Mouse (Mus musculus): ENCODE results near the gene Vcl.

Vcl gene

DNA sequence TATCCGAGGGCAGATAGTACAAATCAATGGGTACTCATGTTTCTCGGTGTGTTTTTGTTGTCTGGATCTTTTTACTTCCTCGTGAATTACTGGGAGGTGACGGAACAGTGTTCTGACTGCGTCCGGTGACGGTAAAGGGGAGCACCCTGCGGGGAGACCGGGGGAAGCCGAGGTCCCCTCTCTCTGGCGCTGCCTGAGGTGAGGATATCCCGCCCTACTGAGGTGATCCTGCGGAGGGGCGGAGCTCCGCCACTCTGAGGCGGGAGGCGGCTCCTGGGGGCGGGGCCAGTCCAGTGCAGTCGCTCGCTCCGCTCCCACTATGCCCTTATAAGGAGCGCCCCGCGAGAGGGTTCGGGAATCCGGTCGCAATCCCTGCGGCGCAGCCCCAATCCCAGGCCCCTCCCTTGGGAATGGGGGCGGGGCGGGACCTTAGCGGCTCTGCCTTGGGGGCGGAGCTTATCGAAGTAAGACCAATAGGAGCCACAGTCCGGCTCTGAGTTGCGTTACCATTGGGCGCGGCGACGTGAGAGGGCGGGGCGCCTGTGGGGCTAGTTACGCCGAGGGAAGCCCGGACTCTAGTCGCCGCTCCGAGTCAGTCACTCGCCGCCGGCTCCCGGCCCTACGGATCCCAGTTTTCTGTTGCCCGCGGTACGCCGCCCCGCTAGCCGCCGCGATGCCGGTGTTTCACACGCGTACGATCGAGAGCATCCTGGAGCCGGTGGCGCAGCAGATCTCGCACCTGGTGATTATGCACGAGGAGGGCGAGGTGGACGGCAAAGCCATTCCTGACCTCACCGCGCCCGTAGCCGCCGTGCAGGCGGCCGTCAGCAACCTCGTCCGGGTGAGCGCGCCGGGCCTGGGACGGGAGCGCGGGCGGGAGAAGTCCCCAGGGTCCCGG lies at the start of gene Vcl:
TSS of gene Vcl (plus strand) at position 551 of the 898 bp plus-strand sequence.
- peak; percentile 100 for DNase-seq (ENCODE audit: low read depth, low spot score)

- no peak for DNase-seq (ENCODE audit: low read depth, low spot score)
Measured at GRCm38 (mm10) chr14:20884691-20885090, 44.5 kb upstream of the Vcl start.

DNA sequence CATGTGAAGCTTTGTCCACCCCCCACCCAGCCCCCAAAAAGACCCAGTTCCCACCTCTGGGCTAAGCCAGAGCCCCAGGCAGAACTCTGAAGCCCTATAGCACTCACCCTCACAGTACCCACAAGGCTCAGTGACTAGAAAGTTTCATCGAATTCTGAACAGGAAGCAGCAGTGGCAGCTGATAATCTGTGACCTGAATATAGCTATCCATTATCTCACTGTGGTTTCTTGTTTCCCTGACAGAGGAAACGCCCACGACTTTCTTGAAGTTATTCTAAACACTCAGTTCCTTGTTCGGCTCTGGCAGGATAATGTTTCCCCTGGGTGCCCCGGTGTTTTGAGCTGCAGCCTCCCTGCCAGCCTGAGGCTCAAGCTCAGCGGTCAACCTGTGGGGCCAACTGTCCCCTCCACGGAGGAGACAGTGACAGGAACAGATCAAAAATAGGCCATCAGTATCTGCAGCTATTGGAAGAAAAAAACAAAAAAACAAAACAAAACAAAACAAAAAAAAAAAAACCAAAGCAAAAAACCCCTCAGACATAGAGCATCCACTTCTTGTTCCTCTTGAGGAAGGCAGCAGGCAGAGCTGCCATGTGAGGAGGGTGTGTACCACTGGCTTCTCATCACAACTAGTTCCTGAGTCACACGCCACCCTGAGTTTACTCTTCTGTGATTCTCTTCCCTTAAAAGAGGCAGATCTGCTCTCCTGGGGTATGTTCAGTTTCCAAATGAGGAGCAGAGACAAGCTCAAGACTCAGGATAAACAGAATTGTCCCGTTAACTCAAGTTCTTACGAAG lies 43.9 kb upstream of the Vcl start:
- peak; percentile 62 for DNase-seq (ENCODE audit: low read depth, low spot score)

GRCm38 (mm10) chr14:20886266-20886665 lies 42.9 kb upstream of the Vcl start:
- DNase-seq (ENCODE audit: low read depth, low spot score) = peak; percentile 37

DNA sequence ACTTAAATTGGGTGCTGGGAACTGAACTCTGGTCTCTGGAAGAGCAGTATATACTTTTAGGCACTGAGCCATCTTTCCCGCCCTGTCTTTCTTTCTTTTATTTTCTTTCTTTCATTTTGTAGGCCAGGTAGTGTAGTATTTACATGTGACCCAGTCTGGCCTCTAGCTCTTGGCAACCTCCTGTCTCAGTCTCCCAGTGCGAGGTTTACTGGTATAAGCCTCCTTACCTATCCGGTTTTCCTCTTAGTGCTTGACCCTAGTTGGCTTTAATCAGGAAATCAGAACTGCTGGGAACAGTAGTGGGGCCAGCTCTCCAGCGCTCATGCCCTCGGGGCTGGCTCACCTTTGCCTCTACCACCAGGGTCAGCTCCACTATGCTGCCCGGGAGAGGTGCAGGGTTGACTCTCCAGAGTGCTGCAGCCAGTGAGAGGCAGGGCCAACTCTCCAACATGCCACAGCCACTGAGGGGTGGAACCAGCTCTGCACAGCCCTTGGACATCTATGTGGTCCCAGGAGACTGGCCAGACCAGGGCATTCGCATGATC lies 41.6 kb upstream of the Vcl start:
- DNase-seq (ENCODE audit: low read depth, low spot score) = no peak

DNA sequence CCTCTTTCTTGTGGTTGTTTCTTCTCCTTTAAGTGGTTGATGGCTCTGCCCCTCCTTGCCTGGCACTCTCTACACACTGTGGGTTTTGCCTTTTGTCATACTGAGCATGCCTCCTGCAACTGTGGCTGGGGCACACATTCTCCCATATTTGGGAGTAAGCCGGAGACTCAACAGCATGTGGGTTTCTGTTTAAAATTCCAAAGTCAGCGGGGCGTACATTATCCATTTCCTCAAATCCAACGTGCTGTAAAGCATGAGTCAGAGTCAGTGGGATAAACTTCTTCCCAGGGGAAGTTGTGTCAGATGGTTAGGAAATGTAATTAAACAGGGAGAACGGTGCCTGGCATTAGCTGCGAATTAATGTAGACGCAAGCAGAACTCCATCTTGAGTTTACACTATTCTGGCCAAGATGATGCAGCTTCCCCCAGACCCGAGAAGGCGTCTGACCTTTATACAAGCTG lies 37.2 kb upstream of the Vcl start:
- DNase-seq (ENCODE audit: low read depth, low spot score) = peak; percentile 81

DNA sequence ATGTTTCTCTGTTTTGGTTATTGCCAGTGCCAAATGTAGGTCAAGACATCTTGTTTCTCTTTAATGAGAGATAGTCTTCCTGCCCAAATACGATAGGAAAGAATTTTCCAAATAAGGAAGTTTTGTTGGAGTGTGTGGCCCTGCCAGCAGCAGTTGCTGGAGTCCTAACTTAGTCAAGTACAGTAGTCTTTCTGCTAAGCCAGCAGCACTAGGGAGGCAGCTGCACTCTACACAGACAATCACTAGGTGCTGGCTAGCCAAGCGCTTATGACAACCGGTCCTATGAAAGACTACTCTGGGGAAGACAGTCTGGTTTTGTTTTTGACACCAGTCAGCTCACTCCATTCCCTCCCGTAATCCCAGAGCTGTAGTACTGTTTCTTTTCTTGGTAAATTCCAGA lies 35.4 kb upstream of the Vcl start:
- no peak for DNase-seq (ENCODE audit: low read depth, low spot score)

DNA sequence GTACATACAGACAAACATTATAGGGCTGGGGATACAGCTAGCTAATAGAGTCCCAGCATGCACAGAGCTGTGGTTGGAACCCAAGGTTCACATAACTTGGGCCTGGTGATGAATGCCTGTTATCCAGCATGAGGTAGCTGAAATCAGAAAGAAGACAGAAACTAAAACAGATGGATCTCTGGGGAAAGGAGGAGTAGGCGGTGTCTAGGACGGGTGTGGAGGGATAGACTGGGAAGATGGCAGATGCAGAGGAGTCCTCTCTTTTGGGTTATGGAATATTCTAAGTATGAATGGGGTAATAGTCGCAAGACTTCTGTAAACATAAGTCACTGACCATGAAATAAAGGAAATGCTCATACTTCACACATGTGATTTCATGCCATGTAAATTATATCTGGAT lies 27.9 kb upstream of the Vcl start:
- DNase-seq (ENCODE audit: low read depth, low spot score) = no peak

DNA sequence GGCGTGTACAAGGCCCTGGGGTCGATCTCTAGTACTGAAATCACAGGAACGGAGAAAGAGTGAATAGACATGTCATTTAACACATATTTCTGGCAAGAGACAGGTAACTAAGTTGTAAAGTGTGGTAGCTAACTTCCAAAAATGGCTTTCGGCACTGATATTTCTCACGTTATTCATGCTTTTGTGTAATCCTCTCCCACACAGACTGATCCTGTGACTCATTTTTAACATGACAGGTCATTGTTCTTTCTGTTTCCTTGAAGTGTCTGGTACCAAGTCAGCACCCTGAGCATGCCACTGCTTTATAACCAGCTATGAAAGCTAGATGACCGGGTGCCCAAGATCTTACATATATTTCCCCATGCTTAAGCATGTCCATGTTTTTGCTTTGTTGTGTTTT lies 26.1 kb upstream of the Vcl start:
- no peak for DNase-seq (ENCODE audit: low read depth, low spot score)

DNA sequence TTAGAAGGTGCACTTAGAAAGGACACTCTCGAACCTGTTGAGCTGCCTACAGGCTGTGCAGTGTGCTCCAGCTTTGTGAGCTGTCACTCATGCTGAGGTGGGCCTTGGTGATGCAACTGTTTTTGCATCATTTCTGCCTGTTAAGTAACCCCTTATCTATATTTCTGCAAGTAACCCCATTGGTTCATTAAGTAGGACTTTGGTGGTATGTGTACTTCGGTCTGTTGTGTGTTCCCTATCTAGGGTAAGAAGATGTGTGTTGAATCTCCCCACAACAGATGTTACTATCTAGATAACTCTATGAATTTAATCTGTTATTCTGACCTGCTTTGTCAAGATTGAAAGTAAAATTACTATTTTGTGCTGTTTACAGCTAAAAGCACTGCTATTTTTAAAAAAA lies 17.4 kb upstream of the Vcl start:
- no peak for DNase-seq (ENCODE audit: low read depth, low spot score)

DNA sequence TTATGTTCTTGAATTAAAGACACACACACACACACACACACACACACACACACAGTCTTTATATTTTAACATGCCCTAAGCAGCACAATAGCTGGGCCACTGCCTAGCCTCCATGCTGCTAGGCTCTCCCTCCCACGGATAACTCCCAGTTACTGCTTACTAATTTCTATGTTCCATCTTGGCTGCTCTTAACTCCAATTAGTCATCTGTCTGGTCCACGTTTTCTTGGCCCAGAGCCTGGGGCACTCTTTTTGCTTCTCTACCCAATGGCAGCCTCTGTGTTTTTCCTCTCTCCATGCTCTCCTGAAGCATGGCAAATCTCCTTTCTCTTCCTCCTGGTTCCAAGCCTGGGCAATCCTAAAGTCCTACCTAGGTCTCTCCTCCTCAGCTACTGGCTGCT lies 14.8 kb upstream of the Vcl start:
- no peak for DNase-seq (ENCODE audit: low read depth, low spot score)

GRCm38 (mm10) chr14:20916625-20917612 lies 12.3 kb upstream of the Vcl start:
- no peak for DNase-seq (ENCODE audit: low read depth, low spot score)

GRCm38 (mm10) chr14:20924071-20924789 lies 5.0 kb upstream of the Vcl start:
- no peak for DNase-seq (ENCODE audit: low read depth, low spot score)

DNA sequence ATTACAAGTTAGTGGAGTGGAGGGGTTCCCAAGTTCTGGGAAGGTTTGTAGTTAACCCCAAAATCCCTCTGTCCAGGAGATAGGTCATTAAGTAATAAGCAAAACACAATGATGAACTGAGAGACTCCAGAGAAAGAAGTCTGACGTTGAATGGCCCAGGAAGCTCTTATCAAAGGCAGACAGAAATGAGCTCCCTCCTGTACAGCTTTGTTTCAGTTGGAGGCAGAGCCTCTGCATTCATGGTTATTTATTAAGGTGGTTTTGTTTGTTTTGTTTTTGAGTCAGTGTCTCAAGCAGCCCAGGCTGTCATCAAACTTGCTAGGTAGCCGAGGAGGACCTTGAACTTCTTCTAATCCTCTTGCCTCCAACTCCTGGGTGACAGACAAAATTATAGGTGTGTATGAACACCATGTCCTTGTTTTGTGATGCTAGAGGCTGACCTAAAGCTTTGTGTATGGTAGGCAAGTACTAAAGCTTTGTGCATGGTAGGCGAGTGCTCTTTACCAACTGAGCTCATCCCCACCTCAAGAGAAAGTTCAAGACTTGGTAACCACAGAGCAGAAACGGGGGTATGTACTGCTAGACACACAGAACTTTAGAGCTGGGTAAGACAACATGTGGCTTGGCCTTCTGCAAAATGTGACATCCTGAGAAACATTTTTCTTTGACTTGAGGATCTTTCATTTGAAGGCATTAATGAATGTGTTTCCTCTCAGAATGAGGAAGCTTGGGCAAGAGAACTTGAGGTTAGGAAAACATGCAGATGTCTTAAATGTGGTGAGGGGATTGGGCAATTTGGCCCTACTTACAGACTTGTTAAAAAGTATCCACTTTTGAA lies 1.5 kb upstream of the Vcl start:
- no peak for DNase-seq (ENCODE audit: low read depth, low spot score)

- DNase-seq (ENCODE audit: low read depth, low spot score) = peak; percentile 2
Measured at GRCm38 (mm10) chr14:20928308-20928685, 901 bp upstream of the Vcl start.

GRCm38 (mm10) chr14:20929814-20930434 lies 726 bp downstream of the Vcl start:
- DNase-seq (ENCODE audit: low read depth, low spot score) = peak; percentile 40

GRCm38 (mm10) chr14:20930481-20931391 lies 1.5 kb downstream of the Vcl start:
- peak; percentile 20 for DNase-seq (ENCODE audit: low read depth, low spot score)

DNA sequence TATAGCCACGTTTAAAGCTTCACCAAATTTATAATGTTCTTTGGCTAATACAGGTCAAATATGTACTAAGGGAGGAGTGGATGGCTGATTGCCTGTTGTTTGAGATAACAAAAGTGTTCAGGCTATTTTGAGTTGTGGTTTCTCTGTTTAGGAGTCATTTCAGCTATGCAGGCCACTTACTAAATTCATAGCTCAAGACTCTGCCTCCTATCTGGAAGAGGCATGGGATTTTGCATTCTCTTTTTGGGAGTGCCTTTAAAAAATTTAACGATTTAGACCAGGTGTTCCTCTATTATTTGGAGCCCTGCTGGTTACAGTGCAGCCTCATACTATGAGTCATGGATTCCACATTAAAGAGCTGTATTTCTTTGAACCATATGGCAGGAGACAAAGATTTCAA lies 9.2 kb downstream of the Vcl start:
- no peak for DNase-seq (ENCODE audit: low read depth, low spot score)

Data from mesoderm, embryonic 11.5 days (tissue).